Mouse (Mus musculus): ENCODE measurements around the gene Pak2. TPM values are rescaled to one million over a fixed set of nuclear protein-coding genes. Genes with fewer than 3 reads are reported as not detected.

Gene Pak2
- polyA plus RNA-seq, 1 experiment: 22.5 TPM

DNA sequence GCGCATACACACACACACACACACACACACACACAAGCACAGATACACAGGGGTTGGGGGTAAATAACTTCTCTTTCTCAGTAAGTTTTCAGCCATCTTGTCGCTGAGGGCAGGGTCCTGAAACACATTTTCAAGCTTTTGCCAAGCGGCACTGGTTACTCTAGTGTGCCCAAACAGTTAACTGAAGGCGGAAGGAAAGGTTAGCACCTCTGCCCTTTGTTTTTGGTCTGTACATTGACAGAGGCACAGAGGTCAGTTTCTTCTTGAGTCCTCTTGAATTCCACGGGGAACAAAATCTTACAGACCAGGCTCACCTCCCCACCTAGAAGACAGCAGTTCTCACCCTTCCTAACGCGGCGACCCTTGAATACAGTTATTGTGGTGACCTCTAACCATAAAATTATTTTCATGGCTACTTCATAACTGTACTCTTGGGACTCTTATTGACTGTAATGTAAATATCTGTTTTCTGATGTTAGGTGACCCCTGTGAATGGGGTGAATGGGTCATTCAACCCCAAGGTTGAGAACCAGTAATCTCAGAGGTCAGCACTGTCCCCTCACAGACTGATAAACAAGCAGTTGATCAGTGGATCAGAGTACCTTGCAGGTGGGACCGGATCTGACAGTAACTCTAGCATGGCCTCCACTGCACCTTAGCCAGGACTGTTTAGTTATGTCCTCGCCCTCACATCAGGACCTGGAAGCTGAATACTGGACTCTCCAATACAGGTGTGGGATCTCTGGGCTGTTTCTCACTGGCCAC lies 70.4 kb downstream of the Pak2 start:
- Histone ChIP-seq H3K4me1 (ENCODE audit: control insufficient read depth, insufficient read depth, low read length) (no peaks in the 10 kb centered on the region), H3K27me3 (ENCODE audit: control insufficient read depth, insufficient read depth, low read length) (no peaks in the 10 kb centered on the region), H3K27ac (ENCODE audit: insufficient read depth, low read length) (no peak overlapping the region), H3K4me3 (replicated peaks; ENCODE audit: insufficient read depth, low read depth, low read length) (no peak overlapping the region)
- WGBS: 71% methylated on average over 10 of the region's 10 CpGs
- TF ChIP-seq CTCF (IDR thresholded peaks at IDR 0.05; ENCODE audit: borderline replicate concordance, insufficient read depth, low read depth, low read length) (no peak), POLR2A (IDR thresholded peaks at IDR 0.05; ENCODE audit: borderline replicate concordance, insufficient read depth, low read length) (no peak)
- no peak for DNase-seq

- DNase-seq: no peak
- Histone ChIP-seq H3K4me3 (replicated peaks; ENCODE audit: insufficient read depth, low read depth, low read length) (no peak overlapping the region), H3K27ac (ENCODE audit: insufficient read depth, low read length) (no peak overlapping the region), H3K27me3 (ENCODE audit: control insufficient read depth, insufficient read depth, low read length) (no peaks in the 10 kb centered on the region), H3K4me1 (ENCODE audit: control insufficient read depth, insufficient read depth, low read length) (no peaks in the 10 kb centered on the region; the same call in 1 of the 2 replicates)
- WGBS: 92% methylated on average over 3 of the region's 3 CpGs
- TF ChIP-seq POLR2A (IDR thresholded peaks at IDR 0.05; ENCODE audit: borderline replicate concordance, insufficient read depth, low read length) (no peak), CTCF (IDR thresholded peaks at IDR 0.05; ENCODE audit: borderline replicate concordance, insufficient read depth, low read depth, low read length) (no peak)
Observed at GRCm38 (mm10) chr16:32004731-32005130, 74.4 kb downstream of the Pak2 start.

- peak within 1 kb of the TSS; percentile 75 for H3K4me3 ChIP-seq (replicated peaks; ENCODE audit: insufficient read depth, low read depth, low read length)
- under 1% methylated on average over 66 of the region's 66 CpGs for WGBS
Observed at GRCm38 (mm10) chr16:32002509-32003477, 76.3 kb downstream of the Pak2 start, which contains the start of gene Senp5. TSS of gene Senp5 (minus strand) at chr16:32003287.

DNA sequence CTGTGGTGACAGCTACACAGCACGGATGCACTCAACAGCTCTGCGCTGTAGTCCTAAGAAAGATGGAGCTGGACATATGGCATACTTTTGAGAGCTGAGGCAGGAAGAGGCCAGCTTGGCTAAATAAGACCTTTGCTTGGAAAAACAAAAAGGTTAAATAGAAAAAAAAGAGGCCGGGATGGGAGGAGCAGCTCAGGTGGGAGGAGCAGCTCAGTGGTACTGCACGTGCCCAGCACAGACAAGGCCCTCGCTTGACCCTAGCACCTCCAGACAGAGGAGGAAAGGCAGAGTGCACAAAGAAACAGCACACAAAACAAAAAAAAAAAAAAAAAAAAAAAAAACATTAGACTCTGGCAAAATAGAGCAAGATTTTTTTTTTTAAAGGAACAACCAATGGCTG lies 82.8 kb downstream of the Pak2 start:
- Histone ChIP-seq H3K4me1 (ENCODE audit: control insufficient read depth, insufficient read depth, low read length) (no peaks in the 10 kb centered on the region), H3K27ac (ENCODE audit: insufficient read depth, low read length) (no peak overlapping the region), H3K27me3 (ENCODE audit: control insufficient read depth, insufficient read depth, low read length) (no peaks in the 10 kb centered on the region), H3K4me3 (replicated peaks; ENCODE audit: insufficient read depth, low read depth, low read length) (no peak overlapping the region)
- no peak for DNase-seq
- 90% methylated on average over 5 of the region's 5 CpGs for WGBS
- TF ChIP-seq POLR2A (IDR thresholded peaks at IDR 0.05; ENCODE audit: borderline replicate concordance, insufficient read depth, low read length) (no peak), CTCF (IDR thresholded peaks at IDR 0.05; ENCODE audit: borderline replicate concordance, insufficient read depth, low read depth, low read length) (no peak)

More at GRCm38 (mm10) chr16:32002509-32003477, 76.3 kb downstream of the Pak2 start, which contains the start of gene Senp5:
- peak within 1 kb of the TSS; percentile 11; the same call in 1 of the 2 replicates for H3K27ac ChIP-seq (ENCODE audit: insufficient read depth, low read length)
- peak; percentile 93 to 94 for DNase-seq
- H3K27me3 ChIP-seq (ENCODE audit: control insufficient read depth, insufficient read depth, low read length): no peaks in the 10 kb centered on the region
- TF ChIP-seq CTCF (IDR thresholded peaks at IDR 0.05; ENCODE audit: borderline replicate concordance, insufficient read depth, low read depth, low read length) (0 out of 2 replicates have a peak, but pooled peaks have one; percentile 3), POLR2A (IDR thresholded peaks at IDR 0.05; ENCODE audit: borderline replicate concordance, insufficient read depth, low read length) (peak; percentile 93)
- H3K4me1 ChIP-seq (ENCODE audit: control insufficient read depth, insufficient read depth, low read length): no peaks in the 10 kb centered on the region; the same call in 1 of the 2 replicates

- H3K4me3 ChIP-seq (replicated peaks; ENCODE audit: insufficient read depth, low read depth, low read length): no peak overlapping the region
- no peaks in the 10 kb centered on the region for H3K4me1 ChIP-seq (ENCODE audit: control insufficient read depth, insufficient read depth, low read length)
- DNase-seq: no peak
- no peak for TF ChIP-seq CTCF (IDR thresholded peaks at IDR 0.05; ENCODE audit: borderline replicate concordance, insufficient read depth, low read depth, low read length)
- no peak for TF ChIP-seq POLR2A (IDR thresholded peaks at IDR 0.05; ENCODE audit: borderline replicate concordance, insufficient read depth, low read length)
- no peaks in the 10 kb centered on the region for H3K27me3 ChIP-seq (ENCODE audit: control insufficient read depth, insufficient read depth, low read length)
- no peak overlapping the region for H3K27ac ChIP-seq (ENCODE audit: insufficient read depth, low read length)
Observed at GRCm38 (mm10) chr16:31993946-31994345, 85.2 kb downstream of the Pak2 start.

DNA sequence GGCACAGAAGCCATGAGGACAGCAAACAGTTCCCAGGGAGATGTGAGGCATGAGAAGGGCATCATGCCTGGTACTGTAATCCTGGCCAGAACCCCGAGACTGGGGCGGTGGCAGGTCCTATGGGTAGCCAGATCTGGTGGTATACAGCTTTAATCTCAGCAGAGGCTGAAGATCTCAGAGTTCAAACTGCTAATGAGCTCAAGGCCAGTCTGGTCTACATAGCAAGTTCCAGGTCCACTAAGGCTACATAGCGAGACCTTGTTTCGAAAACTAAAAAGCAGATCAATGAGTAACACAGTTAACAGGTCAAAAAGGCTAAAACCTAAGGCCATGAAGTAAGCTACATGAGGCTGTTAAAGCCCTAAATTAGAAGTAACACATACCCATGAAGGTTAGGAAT lies 85.9 kb downstream of the Pak2 start:
- Histone ChIP-seq H3K4me1 (ENCODE audit: control insufficient read depth, insufficient read depth, low read length) (no peaks in the 10 kb centered on the region), H3K27ac (ENCODE audit: insufficient read depth, low read length) (no peak overlapping the region), H3K27me3 (ENCODE audit: control insufficient read depth, insufficient read depth, low read length) (no peaks in the 10 kb centered on the region), H3K4me3 (replicated peaks; ENCODE audit: insufficient read depth, low read depth, low read length) (no peak overlapping the region)
- TF ChIP-seq CTCF (IDR thresholded peaks at IDR 0.05; ENCODE audit: borderline replicate concordance, insufficient read depth, low read depth, low read length): no peak
- TF ChIP-seq POLR2A (IDR thresholded peaks at IDR 0.05; ENCODE audit: borderline replicate concordance, insufficient read depth, low read length): no peak
- no peak for DNase-seq
- WGBS: 88% methylated on average over 4 of the region's 4 CpGs

GRCm38 (mm10) chr16:31992039-31992438 lies 87.1 kb downstream of the Pak2 start:
- DNase-seq: no peak
- no peak for TF ChIP-seq CTCF (IDR thresholded peaks at IDR 0.05; ENCODE audit: borderline replicate concordance, insufficient read depth, low read depth, low read length)
- TF ChIP-seq POLR2A (IDR thresholded peaks at IDR 0.05; ENCODE audit: borderline replicate concordance, insufficient read depth, low read length): no peak
- H3K4me1 ChIP-seq (ENCODE audit: control insufficient read depth, insufficient read depth, low read length): no peaks in the 10 kb centered on the region
- H3K27me3 ChIP-seq (ENCODE audit: control insufficient read depth, insufficient read depth, low read length): no peaks in the 10 kb centered on the region
- H3K27ac ChIP-seq (ENCODE audit: insufficient read depth, low read length): no peak overlapping the region
- 61% methylated on average over 1 of the region's 1 CpGs for WGBS
- no peak overlapping the region for H3K4me3 ChIP-seq (replicated peaks; ENCODE audit: insufficient read depth, low read depth, low read length)

All from cerebellum, adult 2 months (tissue).